Mouse (Mus musculus) kidney, adult 11 months (tissue): ENCODE measurements around the gene Vmn2r94.

Experiments used
- DNase-seq: peaks from one replicate; pipeline ENCODE4 v3.0.0; 2022

Vmn2r94 gene

DNA sequence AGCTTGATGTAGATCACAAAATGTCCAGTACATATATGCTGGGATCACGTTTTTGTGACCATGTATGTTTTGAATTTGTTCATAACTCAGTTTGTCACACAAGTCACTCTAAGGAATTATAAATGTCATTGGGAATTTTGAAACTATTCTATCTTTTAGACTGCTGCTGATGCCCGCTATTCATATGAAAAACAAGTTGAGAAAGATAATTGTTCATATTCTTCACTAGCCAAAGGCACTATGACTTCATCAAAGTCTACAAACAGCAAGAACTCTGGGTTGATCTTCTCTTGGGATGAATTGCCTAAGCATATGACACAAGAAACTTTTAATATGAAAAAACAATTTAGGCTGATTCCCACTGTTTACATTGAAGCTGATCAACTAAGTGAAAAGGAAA is at the start of gene Vmn2r94:
Gene Vmn2r94 (minus strand): TSS at position 101 of the 400 bp plus-strand sequence.
- no peak for DNase-seq

DNA sequence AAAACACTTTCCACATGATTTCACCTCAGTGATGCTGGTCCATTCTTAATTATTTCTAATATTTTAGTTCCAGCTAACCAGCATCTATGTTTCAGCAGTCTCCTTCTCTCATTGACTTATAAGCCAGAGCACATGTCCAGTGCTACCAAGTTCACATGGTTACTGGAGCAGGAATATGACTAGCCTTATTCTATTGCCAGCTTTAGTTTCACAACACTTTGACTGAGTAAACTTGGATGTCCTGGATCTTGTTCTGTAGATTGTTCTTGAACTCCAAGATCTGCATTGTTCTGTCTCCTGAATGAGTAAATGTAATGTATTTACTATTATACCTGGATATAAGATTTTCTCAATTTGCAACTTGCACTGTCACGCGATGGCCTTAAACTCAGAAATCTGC is 45.5 kb upstream of the Vmn2r94 start:
- DNase-seq, result no peak

DNA sequence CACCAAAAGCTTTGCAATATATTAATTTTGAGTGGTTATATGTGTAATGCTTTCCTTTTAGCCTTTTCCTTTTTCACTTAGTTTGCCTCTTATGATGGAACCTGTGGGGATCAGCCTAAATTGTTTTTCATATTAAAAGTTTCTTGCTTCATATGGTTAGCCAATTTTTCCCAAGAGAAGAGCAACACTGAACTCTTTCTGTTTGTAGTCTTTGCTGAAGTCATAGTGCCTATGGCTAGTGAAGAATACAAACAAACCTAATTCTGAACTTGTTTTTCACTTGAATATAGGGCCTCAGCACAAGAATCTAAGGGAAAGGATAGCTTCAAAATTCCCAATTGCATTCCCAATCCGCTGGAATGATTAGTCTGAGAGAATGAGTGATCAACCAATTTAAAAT is 20.2 kb upstream of the Vmn2r94 start, which contains the start of gene Vmn2r93:
Gene Vmn2r93 (plus strand): TSS at position 301 of the 400 bp plus-strand sequence.
- no peak for DNase-seq

- no peak for DNase-seq
Measured at GRCm38 (mm10) chr17:18236931-18237330, 40.6 kb downstream of the Vmn2r94 start.

DNA sequence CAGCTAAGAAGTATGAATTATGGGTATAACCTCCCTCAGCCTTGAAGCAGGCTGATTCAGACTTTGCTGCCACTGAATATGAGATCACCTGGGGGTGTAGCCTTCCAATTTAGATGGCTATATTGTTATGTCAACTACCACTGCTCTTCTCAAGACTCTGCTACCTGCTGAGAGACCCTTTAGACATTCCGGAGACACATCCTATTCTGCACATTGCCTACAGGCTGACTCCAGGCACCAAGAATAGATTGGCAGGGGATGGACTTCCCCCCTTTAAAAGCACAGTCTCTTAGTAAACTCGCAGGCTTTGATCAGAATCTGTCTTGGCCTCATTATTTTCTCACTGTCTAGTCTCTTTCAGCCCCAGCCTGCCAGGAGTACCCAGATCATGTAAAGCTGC is 45.6 kb downstream of the Vmn2r94 start:
- no peak for DNase-seq

DNA sequence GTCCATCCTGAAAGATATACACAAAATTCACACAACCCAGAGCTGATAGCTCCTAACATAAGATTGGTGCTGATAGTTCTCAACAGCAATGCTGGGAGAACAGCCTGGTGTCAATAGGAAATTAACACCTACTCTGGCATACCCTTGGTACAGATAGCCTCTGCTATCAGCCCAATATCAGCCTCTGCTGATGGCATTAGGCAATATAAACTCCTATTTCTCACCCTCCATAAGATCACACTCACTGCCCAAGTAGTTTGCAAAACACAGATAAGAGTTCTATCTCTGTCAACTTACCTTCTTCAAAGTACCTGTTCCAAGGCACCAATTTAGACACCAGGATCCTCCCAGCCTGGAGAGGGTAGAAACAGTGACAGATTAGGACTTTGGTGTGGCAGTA is 56.3 kb downstream of the Vmn2r94 start:
- DNase-seq, result no peak
